ENCODE assay signal across 11 mouse cellular contexts in genomic region chr3:97764152-97764551, GRCm38 (mm10).
DNase-seq lines count a peak whose midpoint lies in the region; ATAC-seq and TF ChIP-seq lines count a peak whose summit lies in the region.
"Had no signal": no experiment of that assay in that cellular context is flagged by ENCODE, and none has a peak within 500 bp of the region (broad histone marks: within the 10 kb centered on the region; RNA-seq: fewer than 3 reads in every experiment).

No protein-coding gene starts in this region.

- H3K27ac ChIP-seq in lung, embryonic 16.5 days (ENCODE audit: low read length) = no peak overlapping the region
- H3K27ac ChIP-seq in intestine, embryonic 15.5 days = peak overlapping the region; percentile 24
- no peak overlapping the region for H3K27ac ChIP-seq in limb, embryonic 13.5 days
- peak overlapping the region; percentile 36; the same call in 1 of the 2 replicates for H3K27ac ChIP-seq in stomach, postnatal 0 days (replicated peaks)

- DNase-seq in lung, postnatal 36 days = no peak
- no peak for DNase-seq in stomach, postnatal 0 days (ENCODE audit: low spot score)
- DNase-seq in gastrocnemius, postnatal 14 days = no peak
- DNase-seq in adrenal gland, postnatal 36 days = no peak
- DNase-seq: adrenal gland, postnatal 10 days; cerebellum, adult 9-11 months; right cerebral cortex, postnatal 14 days had no signal

- no peaks in the 10 kb centered on the region for H3K9me3 ChIP-seq in lung, embryonic 16.5 days (ENCODE audit: control insufficient read depth, low read length)
- H3K9me3 ChIP-seq in intestine, embryonic 15.5 days = no peaks in the 10 kb centered on the region
- H3K9me3 ChIP-seq in limb, embryonic 13.5 days = no peaks in the 10 kb centered on the region
- H3K9me3 ChIP-seq in stomach, postnatal 0 days (ENCODE audit: control insufficient read depth, low read length) = no peaks in the 10 kb centered on the region
- H3K9me3 ChIP-seq: G1E had no signal

- no peak for TF ChIP-seq CTCF in stomach, postnatal 0 days (IDR thresholded peaks at IDR 0.05; ENCODE audit: low read depth)

- no peaks in the 10 kb centered on the region for H3K36me3 ChIP-seq in lung, embryonic 16.5 days (ENCODE audit: control insufficient read depth, insufficient read depth, low read length)
- H3K36me3 ChIP-seq in intestine, embryonic 15.5 days = no peaks in the 10 kb centered on the region
- no peaks in the 10 kb centered on the region for H3K36me3 ChIP-seq in limb, embryonic 13.5 days
- 0 out of 2 replicates have a peak, but pooled peaks cover 3% of the 10 kb centered on the region for H3K36me3 ChIP-seq in stomach, postnatal 0 days (ENCODE audit: control insufficient read depth, insufficient read depth, low read length)
- H3K36me3 ChIP-seq: G1E had no signal

- peak overlapping the region; percentile 26 for H3K4me2 ChIP-seq in lung, embryonic 16.5 days (ENCODE audit: low read depth, low read length)
- H3K4me2 ChIP-seq in intestine, embryonic 15.5 days (replicated peaks) = peak overlapping the region; percentile 36
- peak overlapping the region; percentile 49 for H3K4me2 ChIP-seq in limb, embryonic 13.5 days (replicated peaks)
- H3K4me2 ChIP-seq in stomach, postnatal 0 days (replicated peaks; ENCODE audit: low read depth) = peak overlapping the region; percentile 42

- intact Hi-C loops in gastrocnemius, postnatal 14 days (cut with DNase I; ENCODE audit: low total_unique reads) = no loop called here

- ATAC-seq in lung, embryonic 16.5 days (ENCODE audit: low read depth) = no peak
- ATAC-seq in intestine, embryonic 15.5 days = no peak
- ATAC-seq in limb, embryonic 13.5 days (ENCODE audit: low FRiP score, low read depth) = no peak
- ATAC-seq in stomach, postnatal 0 days (ENCODE audit: low FRiP score, low TSS enrichment) = no peak

- no peak overlapping the region for H3K9ac ChIP-seq in lung, embryonic 16.5 days (ENCODE audit: low read length)
- no peak overlapping the region for H3K9ac ChIP-seq in intestine, embryonic 15.5 days
- H3K9ac ChIP-seq in limb, embryonic 13.5 days = no peak overlapping the region
- H3K9ac ChIP-seq in stomach, postnatal 0 days (ENCODE audit: low read length) = no peak overlapping the region

- WGBS in lung, embryonic 16.5 days = 49% methylated on average over 5 of the region's 5 CpGs
- WGBS in intestine, embryonic 15.5 days = 46% methylated on average over 5 of the region's 5 CpGs
- WGBS in limb, embryonic 13.5 days = 64% methylated on average over 5 of the region's 5 CpGs
- WGBS in stomach, postnatal 0 days = 40% methylated on average over 5 of the region's 5 CpGs

- H3K4me3 ChIP-seq in lung, embryonic 16.5 days (ENCODE audit: low read length) = no peak overlapping the region
- H3K4me3 ChIP-seq in intestine, embryonic 15.5 days (replicated peaks) = peak overlapping the region; percentile 9; the same call in 1 of the 2 replicates
- H3K4me3 ChIP-seq in limb, embryonic 13.5 days = peak overlapping the region; percentile 20
- H3K4me3 ChIP-seq in stomach, postnatal 0 days (ENCODE audit: low read depth, low read length) = no peak overlapping the region

- no peaks in the 10 kb centered on the region for H3K27me3 ChIP-seq in lung, embryonic 16.5 days (ENCODE audit: control insufficient read depth, insufficient read depth, low read depth, low read length)
- no peaks in the 10 kb centered on the region for H3K27me3 ChIP-seq in intestine, embryonic 15.5 days (replicated peaks)
- no peaks in the 10 kb centered on the region for H3K27me3 ChIP-seq in limb, embryonic 13.5 days
- no peaks in the 10 kb centered on the region for H3K27me3 ChIP-seq in stomach, postnatal 0 days (ENCODE audit: control insufficient read depth, insufficient read depth, low read length)

- no peak for TF ChIP-seq EP300 in stomach, postnatal 0 days (optimal IDR thresholded peaks at IDR 0.05)

- peaks cover 17% of the 10 kb centered on the region for H3K4me1 ChIP-seq in lung, embryonic 16.5 days (replicated peaks; ENCODE audit: control insufficient read depth, insufficient read depth, low read length)
- H3K4me1 ChIP-seq in intestine, embryonic 15.5 days (replicated peaks) = peaks cover 17% of the 10 kb centered on the region
- peaks cover 63% of the 10 kb centered on the region for H3K4me1 ChIP-seq in limb, embryonic 13.5 days
- peaks cover 8% of the 10 kb centered on the region; the same call in 1 of the 2 replicates for H3K4me1 ChIP-seq in stomach, postnatal 0 days (replicated peaks; ENCODE audit: control insufficient read depth, insufficient read depth)

Comparison
In these comparisons a context has a peak if more than half of its experiments do, and no peak if none do; other contexts are left out.
1. H3K27ac ChIP-seq: peak in intestine, embryonic 15.5 days (single experiment) and stomach, postnatal 0 days (single experiment); none in lung, embryonic 16.5 days (single experiment) and limb, embryonic 13.5 days (single experiment).
2. H3K4me3 ChIP-seq: peak in intestine, embryonic 15.5 days (single experiment) and limb, embryonic 13.5 days (single experiment); none in lung, embryonic 16.5 days (single experiment) and stomach, postnatal 0 days (single experiment).
3. Peak in every context shown above with its lines, with median percentiles within 50 percentile points of each other: H3K4me2 ChIP-seq.